Mouse (Mus musculus): ENCODE measurements around the gene Fcamr.

- TF ChIP-seq CTCF (IDR thresholded peaks at IDR 0.05; ENCODE audit: borderline replicate concordance, insufficient read depth, low read depth, low read length) (no peak), POLR2A (IDR thresholded peaks at IDR 0.05; ENCODE audit: borderline replicate concordance, insufficient read depth, low read length) (no peak)
These were observed 2.2 kb upstream of the Fcamr start for GRCm38 (mm10) chr1:130798551-130798950.

Measured in cerebellum, adult 2 months (tissue).